In genomic region chr8:105278911-105279334, GRCm38 (mm10) we compare ENCODE assay signal across 8 mouse cellular contexts. TPM values are rescaled to one million over a fixed set of nuclear protein-coding genes. Genes with fewer than 3 reads are reported as not detected.
DNase-seq lines count a peak whose midpoint lies in the region; ATAC-seq and TF ChIP-seq lines count a peak whose summit lies in the region.

No protein-coding gene starts in this region.

- 3% methylated on average over 28 of the region's 28 CpGs for WGBS in hindbrain, embryonic 13.5 days
- WGBS in olfactory bulb, adult 2 months: 5% methylated on average over 28 of the region's 28 CpGs

- peak overlapping the region; percentile 64 for H3K9ac ChIP-seq in hindbrain, embryonic 13.5 days

- H3K36me3 ChIP-seq in hindbrain, embryonic 13.5 days: peaks cover 44% of the 10 kb centered on the region

- TF ChIP-seq POLR2A in olfactory bulb, adult 2 months (IDR thresholded peaks at IDR 0.05; ENCODE audit: insufficient read depth, low read depth, low read length): no peak

- no peak for TF ChIP-seq CTCF in olfactory bulb, adult 2 months (IDR thresholded peaks at IDR 0.05; ENCODE audit: insufficient read depth, low read depth, low read length)

- H3K27me3 ChIP-seq in hindbrain, embryonic 13.5 days: peaks cover 82% of the 10 kb centered on the region

- peak; percentile 62 for DNase-seq in R1 (ENCODE audit: low read depth, low spot score)
- DNase-seq in cerebellum, adult 9-10 months: peak; percentile 95
- peak; percentile 70 for DNase-seq in frontal cortex, postnatal 14 days (ENCODE audit: low spot score in 2 of 2)
- DNase-seq in layer of hippocampus, adult 9-10 months (ENCODE audit: low spot score): peak; percentile 74
- peak; percentile 89 to 92 for DNase-seq in lung, adult 18-20 months
- no peak for DNase-seq in c-Kit-positive CD71-positive TER-119-positive erythroid progenitor cells, embryonic 14.5 days (ENCODE audit: low spot score)

- peak overlapping the region; percentile 22 for H3K4me3 ChIP-seq in hindbrain, embryonic 13.5 days
- H3K4me3 ChIP-seq in olfactory bulb, adult 2 months (ENCODE audit: insufficient read depth, low read depth, low read length): peak overlapping the region; percentile 29

- peak overlapping the region; percentile 48 for H3K4me2 ChIP-seq in hindbrain, embryonic 13.5 days

- H3K27ac ChIP-seq in hindbrain, embryonic 13.5 days: no peak overlapping the region
- H3K27ac ChIP-seq in olfactory bulb, adult 2 months (ENCODE audit: insufficient read depth, low read depth, low read length): no peak overlapping the region

- H3K9me3 ChIP-seq in hindbrain, embryonic 13.5 days: no peaks in the 10 kb centered on the region

- H3K4me1 ChIP-seq in hindbrain, embryonic 13.5 days (replicated peaks): peaks cover 33% of the 10 kb centered on the region
- peaks cover 16% of the 10 kb centered on the region for H3K4me1 ChIP-seq in olfactory bulb, adult 2 months (ENCODE audit: control insufficient read depth, insufficient read depth, low read length)

- peak; percentile 47 for ATAC-seq in hindbrain, embryonic 13.5 days (ENCODE audit: low FRiP score)

RNA-seq across cellular contexts. Expression of gene Nol3, which starts 3.0 kb away (rescaled TPM):
- 3.9 and 4.5 TPM in 2 replicates for polyA plus RNA-seq in hindbrain, embryonic 13.5 days (2015; fragmentation: Nextera tagmentation; extraction: Ambion mirVana)
- not detected in 2 replicates for polyA plus RNA-seq in olfactory bulb, adult 2 months (2012; ENCODE audit: insufficient read depth, insufficient read length, low replicate concordance, missing spikeins)

RNA-seq across cellular contexts. Expression of gene Hsf4, which starts 9.3 kb away (rescaled TPM):
- polyA plus RNA-seq in hindbrain, embryonic 13.5 days (2015; fragmentation: Nextera tagmentation; extraction: Ambion mirVana): 0.27 and 0.44 TPM in 2 replicates
- not detected in 2 replicates for polyA plus RNA-seq in olfactory bulb, adult 2 months (2012; ENCODE audit: insufficient read depth, insufficient read length, low replicate concordance, missing spikeins)

RNA-seq across cellular contexts. Expression of gene 4931428F04Rik, which starts 10.7 kb away (rescaled TPM):
- 114 and 119 TPM in 2 replicates for polyA plus RNA-seq in hindbrain, embryonic 13.5 days (2015; fragmentation: Nextera tagmentation; extraction: Ambion mirVana)
- polyA plus RNA-seq in olfactory bulb, adult 2 months (2012; ENCODE audit: insufficient read depth, insufficient read length, low replicate concordance, missing spikeins): not detected in 2 replicates

RNA-seq across cellular contexts. Expression of gene Fbxl8, which starts 14.5 kb away (rescaled TPM):
- polyA plus RNA-seq in hindbrain, embryonic 13.5 days (2015; fragmentation: Nextera tagmentation; extraction: Ambion mirVana): 1.1 and 1.2 TPM in 2 replicates
- polyA plus RNA-seq in olfactory bulb, adult 2 months (2012; ENCODE audit: insufficient read depth, insufficient read length, low replicate concordance, missing spikeins): not detected in 2 replicates

RNA-seq across cellular contexts. Expression of gene Tradd, which starts 14.5 kb away (rescaled TPM):
- polyA plus RNA-seq in hindbrain, embryonic 13.5 days (2015; fragmentation: Nextera tagmentation; extraction: Ambion mirVana): 19.9 and 21.1 TPM in 2 replicates
- polyA plus RNA-seq in olfactory bulb, adult 2 months (2012; ENCODE audit: insufficient read depth, insufficient read length, low replicate concordance, missing spikeins): not detected in 2 replicates

Comparison
In these comparisons a context has a peak if more than half of its experiments do, and no peak if none do; other contexts are left out.
1. RNA of gene 4931428F04Rik, which starts 10.7 kb away (polyA plus RNA-seq): 114 to 119 TPM in hindbrain, embryonic 13.5 days; not detected in olfactory bulb, adult 2 months; every median in the first group is over 100 times any median in the second.